Mouse (Mus musculus) retina, adult 2 months (tissue): ENCODE measurements around the gene Prkce.

Source experiments
- DNase-seq: peaks from one replicate; pipeline ENCODE4 v3.0.0-alpha.2; 2012; ENCODE audit warnings: low read depth, low spot score

Prkce gene

GRCm38 (mm10) chr17:86167320-86168230, at the start of gene Prkce:
Gene Prkce (plus strand): TSS chr17:86167785.
- peak; percentile 68 for DNase-seq

DNA sequence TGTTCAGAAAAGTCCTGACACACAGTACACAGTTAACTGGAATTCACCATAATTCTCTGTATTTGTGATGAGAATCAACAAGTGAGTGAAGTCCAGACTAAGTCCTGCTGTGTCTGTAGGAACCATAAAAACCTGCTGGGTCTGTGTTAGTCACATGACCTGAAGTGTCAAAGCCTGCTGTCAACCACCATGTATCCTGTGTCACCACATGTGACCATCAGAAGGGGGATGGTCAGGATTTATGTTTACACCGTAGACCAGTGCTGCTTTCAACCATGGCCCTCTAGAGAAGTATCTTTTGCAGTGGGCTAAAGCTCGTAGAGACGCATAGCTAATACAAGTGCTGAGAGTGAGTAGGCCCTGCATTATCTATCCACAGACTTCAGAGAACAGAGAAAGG, 44.4 kb upstream of the Prkce start:
- DNase-seq: no peak

- DNase-seq: no peak
These were observed 41.7 kb upstream of the Prkce start for GRCm38 (mm10) chr17:86125908-86126307.

DNA sequence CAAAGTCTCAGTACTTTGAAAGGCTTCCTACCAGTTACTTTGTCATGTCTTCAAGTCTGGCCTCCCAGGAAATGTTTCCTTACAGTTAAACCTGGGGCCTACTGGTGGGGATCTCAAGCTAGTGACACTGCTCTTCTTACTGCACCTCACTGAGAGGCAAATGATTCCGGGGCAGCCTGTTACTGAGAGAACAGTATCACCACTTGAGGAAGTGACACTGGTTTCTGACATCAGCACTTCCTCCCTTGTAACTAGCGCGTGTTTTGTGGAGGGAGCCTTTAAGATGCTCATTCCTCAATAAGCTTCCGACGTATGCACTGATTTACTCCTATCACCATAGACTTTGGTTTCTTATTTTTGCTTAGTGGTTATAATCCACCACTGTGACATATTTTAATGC, 39.4 kb upstream of the Prkce start:
- DNase-seq: no peak

GRCm38 (mm10) chr17:86132534-86132933, 35.1 kb upstream of the Prkce start:
- no peak for DNase-seq

- DNase-seq: no peak
These were observed 33.1 kb upstream of the Prkce start for GRCm38 (mm10) chr17:86134461-86134860.

- no peak for DNase-seq
These were observed 31.8 kb upstream of the Prkce start for GRCm38 (mm10) chr17:86135835-86136234.

DNA sequence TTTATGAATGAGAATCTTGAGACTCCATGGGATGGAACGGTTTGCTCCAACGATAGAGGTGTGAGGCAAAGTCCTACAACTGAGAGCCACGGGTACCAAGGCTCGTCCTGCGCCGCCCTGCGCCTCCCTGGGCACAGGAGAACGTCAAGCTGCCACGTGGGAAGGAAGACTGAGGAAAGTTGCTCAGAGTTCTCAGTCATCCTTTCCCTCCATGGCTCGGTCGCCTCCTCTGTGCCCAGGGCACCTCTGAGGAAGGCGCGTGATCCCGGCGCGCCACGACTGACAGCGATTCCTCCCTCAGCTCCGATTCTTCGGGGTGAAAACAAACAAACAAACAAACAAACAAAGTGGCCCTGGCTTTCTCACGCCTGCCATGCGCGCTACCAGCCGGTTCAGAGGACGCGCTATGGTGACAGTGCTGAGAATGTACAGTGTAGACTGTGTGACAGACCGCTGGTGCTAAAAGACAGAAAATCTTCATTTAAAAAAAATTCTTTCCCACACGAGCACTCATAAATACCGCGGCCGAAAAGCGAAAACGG, 23.0 kb upstream of the Prkce start:
- no peak for DNase-seq

GRCm38 (mm10) chr17:86145079-86145951, 22.3 kb upstream of the Prkce start, which contains the start of gene Srbd1:
Gene Srbd1 (minus strand): TSS chr17:86145175.
- peak; percentile 88 for DNase-seq

- DNase-seq: no peak
These were observed 17.9 kb upstream of the Prkce start for GRCm38 (mm10) chr17:86149726-86150125.

DNA sequence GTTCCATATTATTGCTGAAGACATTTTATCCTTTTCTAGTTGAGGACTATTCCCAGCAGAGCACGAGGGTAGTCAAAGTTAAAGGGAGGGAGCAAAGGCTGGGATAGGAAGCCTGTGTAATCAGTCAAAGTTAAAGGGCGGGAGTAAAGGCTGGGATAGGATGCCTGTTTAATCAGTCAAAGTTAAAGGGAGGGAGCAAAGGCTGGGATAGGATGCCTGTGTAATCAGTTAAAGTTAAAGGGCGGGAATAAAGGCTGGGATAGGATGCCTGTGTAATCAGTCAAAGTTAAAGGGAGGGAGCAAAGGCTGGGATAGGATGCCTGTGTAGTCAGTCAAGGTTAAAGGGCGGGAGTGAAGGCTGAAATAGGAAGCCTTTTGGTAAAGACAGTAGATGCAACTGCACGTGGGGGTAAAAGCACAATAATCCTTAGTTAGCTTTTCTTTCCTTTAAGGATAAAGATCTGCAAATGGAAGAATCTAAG, 16.7 kb upstream of the Prkce start:
- DNase-seq: peak; percentile 93

DNA sequence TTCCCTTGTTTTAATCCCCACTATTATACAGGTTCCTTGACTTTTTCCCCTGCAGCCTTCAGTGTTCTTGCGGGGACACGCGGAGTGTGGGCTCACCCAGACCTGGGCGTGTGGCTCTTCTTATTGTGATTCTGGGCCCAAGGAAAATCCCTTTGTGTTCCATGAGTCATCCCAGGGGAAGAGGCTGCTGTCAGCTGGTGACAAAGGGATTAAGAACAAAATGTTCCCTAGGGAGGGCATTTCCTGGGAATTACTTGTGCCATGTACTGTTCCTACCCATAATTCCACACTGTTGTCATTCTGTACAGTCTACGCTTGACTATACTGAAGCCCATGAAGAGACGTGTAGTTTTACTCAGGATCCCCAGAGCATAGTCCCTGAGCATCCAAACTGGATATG, 10.6 kb upstream of the Prkce start:
- no peak for DNase-seq

GRCm38 (mm10) chr17:86162672-86163071, 4.9 kb upstream of the Prkce start:
- no peak for DNase-seq

GRCm38 (mm10) chr17:86164416-86164815, 3.2 kb upstream of the Prkce start:
- DNase-seq: no peak

- no peak for DNase-seq
These were observed 1.5 kb upstream of the Prkce start for GRCm38 (mm10) chr17:86166051-86166566.

DNA sequence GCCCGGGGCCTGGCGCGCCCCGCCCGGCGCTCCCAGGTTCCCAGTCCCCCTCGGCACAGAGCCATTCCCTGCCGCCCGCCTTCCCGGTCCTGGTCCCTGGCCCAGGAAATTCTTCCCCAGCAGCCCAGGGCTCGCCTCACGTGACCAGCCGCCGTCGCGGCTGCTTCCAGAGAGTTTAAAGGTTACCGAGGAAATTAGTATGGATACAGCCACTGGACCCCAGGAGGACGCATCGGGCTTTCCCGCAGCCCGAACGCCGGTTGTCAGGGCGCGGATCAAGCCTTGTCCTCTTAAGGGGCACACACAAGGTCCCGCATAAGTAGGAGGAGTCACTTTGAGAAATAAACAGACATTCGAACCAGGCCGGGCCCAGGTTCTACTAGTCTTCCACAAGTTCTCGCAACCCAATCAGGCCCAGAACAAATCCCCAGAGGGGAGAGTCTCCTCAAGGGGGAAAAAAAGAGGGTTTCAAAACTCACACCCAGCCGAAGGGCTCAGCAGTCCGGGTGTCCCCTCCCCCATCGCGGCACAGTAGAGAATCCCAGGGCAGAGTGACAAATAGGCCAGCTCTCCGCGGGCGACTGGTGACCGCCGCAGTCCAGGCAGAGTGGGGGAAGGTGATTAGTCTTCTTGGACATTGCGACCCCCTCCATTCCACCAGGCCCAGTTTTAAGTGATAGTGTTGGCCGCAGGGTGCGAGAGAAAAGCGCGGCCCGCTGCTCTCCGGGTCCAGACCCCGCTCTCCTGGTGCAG, 842 bp upstream of the Prkce start:
- no peak for DNase-seq

DNA sequence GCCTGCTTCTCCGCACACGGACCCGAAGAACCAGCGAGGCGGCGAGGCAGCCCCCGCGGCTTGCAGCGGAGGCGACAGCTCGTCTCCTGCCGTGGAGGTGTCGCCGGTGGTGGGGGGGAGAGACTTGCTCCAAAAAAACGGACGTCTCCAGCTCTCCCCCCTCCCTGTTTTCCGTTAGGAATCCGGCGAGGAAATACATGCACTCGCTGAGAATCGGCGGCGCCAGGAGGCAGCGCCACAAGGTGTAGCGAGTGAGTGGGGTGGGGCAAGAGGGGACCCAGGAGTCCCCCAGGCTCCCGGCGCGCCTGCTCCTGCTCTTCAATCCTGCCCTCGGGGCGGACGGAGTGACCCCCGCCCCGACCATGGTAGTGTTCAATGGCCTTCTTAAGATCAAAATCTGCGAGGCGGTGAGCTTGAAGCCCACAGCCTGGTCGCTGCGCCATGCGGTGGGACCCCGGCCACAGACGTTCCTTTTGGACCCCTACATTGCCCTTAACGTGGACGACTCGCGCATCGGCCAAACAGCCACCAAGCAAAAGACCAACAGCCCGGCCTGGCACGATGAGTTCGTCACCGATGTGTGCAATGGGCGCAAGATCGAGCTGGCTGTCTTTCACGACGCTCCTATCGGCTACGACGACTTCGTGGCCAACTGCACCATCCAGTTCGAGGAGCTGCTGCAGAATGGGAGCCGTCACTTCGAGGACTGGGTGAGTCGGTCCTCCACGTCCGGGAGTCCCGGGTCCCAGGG, 821 bp downstream of the Prkce start:
- no peak for DNase-seq

- DNase-seq: no peak
These were observed 1.5 kb downstream of the Prkce start for GRCm38 (mm10) chr17:86169092-86169491.

DNA sequence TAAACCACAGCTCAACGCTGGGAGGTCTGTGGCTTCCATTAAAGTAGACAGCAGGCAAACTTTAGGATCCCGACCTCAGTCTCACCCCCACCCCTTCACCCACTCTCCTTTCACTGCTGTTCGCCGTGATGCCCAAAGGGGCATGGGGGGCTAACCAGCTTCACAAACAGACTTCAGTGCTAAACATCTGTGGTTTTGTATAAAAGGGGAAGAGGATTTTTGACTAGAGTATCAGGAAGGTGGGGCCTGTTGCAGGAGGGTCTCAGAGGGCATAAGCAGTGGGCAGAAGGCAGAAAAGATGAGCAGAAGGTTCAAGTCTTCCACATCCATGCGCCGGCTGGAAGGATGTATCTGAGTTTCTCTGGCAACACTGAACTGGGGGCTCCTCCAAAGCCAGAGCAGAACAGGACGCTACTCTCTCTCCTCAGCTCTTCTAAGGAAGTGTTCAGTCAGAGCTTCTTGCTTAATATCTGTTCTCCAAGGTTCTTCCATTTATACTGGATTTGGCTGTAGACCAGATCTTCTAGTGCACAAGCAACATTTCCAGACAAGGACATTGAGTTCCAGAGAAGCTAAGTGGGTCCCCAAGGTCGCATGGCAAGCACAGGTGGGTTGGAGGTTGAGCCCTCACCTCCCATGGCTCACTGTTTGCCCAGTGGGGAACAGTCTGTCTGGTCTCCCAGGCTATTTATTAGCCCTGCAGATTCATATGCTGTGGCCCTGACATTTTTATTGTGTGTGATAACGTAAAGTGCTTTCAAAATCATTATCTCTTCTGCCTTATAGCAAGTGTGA, 2.8 kb downstream of the Prkce start:
- no peak for DNase-seq
